Mouse (Mus musculus) induced T-regulatory cell, adult 2 months (primary cell): ENCODE results near the gene Pcnx.

Experiments
- DNase-seq: peaks from one replicate; pipeline ENCODE4 v3.0.0-alpha.2; 2012; ENCODE audit warnings: low read depth

Gene Pcnx

DNA sequence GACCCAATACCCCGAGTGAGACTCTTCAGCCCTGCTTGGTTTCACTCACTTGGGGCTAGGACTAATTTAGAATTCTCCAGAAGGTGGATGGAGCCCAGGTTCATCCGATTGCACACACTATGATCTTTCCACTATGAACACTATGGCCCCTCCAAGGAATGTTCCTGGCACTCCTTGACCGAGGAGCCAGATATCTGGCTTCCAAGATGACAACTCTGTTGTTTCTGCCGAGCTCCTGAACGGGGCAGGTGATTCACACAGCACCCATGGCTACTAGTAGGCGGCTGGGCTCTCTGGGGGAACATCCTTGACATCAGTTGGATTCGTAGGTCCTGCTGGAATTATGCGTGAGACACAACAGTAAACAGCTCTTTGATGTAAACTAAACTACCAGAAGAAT, 4.8 kb upstream of the Pcnx start:
- DNase-seq: no peak

GRCm38 (mm10) chr12:81856696-81857095, 3.1 kb upstream of the Pcnx start:
- no peak for DNase-seq

GRCm38 (mm10) chr12:81857251-81857650, 2.6 kb upstream of the Pcnx start:
- no peak for DNase-seq

DNA sequence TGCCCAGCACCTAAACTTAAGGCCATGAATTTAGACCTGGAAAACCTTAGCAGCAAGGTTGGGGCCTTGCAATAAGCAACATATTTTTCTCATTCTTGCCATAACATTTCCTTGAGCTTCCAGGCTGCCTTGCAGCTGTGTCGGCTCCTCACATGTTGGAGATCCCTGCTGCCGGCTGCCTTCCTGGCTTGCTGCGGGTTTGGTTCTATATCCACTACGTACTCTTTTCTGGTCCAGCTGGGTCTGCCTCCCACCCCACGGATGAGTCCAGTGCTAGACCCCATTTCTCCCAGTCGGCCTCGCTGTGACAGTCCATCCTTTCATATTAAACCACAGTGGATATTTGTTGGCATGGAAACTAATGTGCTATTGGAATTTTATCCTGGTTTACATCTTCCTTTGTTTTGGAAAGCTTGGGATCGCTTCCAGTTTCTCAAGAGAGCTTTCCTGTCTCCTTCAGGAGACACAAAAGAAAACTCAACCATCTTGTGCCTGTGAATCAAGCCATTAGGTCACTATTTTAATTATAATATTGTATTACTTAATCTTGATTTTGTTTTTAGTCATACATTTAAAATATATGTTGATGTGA, 1.7 kb upstream of the Pcnx start:
- no peak for DNase-seq

- peak; percentile 82 for DNase-seq
Observed at GRCm38 (mm10) chr12:81860308-81861181, 722 bp downstream of the Pcnx start.

DNA sequence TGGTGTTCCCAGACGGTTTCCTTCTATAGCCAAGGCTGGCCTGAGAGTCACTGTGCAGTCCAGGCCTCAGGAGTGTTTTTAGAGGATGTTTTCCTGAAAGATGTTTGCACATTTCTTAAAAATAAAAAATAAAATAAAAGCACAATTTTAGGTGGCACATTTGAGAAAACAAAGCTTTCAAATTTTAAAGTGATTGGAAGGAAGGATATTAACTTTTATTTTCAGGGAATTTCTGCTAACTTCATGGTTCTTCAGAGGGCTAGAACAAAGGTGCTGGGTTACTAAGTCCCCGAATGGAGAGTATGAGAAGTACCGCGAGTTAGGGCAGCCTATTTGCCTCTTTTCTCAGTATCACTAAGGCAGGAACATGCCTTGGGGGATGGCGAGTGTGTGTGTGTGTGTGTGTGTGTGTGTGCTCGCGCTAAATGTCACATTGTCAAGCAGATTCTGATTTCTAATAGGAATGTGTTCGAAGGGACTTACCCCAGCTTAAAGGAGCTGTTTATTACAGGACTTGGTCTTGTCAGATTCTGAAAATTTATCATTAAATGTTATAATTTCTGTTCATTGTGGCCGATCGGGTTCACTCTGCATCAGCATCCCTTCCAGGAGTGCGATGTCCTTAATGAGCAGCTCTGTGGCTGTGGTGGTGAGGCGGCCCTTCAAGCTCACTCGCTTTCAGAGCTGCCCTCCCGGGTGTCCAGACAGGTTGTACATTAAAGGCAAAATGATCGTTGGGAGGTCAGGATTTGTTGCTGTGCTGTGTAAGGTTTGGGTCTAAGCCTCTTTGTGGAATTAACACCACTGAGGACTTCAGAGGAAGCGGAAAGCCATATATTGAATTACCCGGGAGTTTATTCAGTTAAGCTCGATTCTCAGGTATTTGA, 1.6 kb downstream of the Pcnx start:
- DNase-seq: peak; percentile 42

DNA sequence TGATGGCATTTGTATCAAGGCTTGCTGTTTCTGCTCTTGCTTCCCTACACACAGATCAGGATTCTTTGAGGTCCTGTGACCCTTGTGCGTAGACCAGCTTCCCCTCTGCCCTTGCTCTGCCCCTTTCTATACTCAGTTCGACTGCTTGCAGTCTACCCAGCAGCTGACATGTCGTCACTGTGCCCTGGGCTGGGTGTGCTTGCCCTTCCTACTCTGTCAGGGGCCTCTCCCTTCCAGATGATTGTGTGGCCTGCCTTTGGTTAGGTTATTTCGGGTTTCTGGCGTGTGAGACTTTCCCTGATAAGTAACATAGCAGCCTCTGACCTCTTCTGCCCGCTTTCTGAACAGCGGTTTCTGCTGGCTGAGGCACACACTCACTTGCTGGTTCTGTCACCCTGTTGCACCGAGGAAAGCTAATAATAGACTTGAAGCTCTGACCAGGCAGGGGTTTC, 2.6 kb downstream of the Pcnx start:
- DNase-seq: peak; percentile 19

- DNase-seq: no peak
Observed at GRCm38 (mm10) chr12:81863949-81864348, 4.1 kb downstream of the Pcnx start.

DNA sequence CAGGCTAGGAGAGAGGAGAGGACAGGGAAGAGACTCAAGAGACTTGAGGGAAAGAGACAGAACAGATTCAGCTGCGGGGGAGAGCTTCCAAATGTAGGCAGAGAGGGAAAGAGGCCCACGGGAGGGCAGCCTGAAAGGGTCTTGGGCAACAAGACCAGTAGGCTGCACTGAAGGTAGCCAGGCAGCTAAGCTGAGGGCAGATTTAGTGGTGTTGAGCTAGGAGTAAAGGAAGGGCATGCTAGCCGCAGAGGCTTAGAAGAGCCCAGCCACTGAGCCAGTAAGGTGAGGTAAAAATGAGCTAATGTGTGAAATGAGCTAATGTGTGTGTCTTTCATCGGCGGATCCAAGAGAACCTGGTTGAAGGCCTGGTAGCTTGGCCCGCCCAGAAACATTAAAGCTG, 5.4 kb downstream of the Pcnx start:
- DNase-seq: no peak

DNA sequence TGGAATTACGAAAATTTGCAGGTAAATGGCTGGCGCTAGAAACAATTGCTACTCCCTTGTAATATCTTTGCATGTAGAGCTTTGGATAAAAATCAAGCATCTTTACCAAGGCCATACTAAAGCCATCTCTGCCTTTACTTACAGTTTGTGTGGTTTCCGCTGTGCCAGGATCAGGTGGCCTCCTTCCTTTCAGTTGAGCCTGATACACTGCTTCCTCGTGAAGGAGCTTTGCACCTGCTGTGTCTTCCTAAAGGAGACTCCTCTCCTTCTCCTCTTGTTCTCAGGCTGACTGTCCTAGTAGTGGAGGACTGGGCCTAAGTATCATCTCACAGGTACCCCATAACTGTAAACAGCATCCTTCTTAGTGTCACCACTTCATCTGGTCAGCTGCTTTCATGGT, 7.5 kb downstream of the Pcnx start:
- DNase-seq: no peak

- no peak for DNase-seq
Observed at GRCm38 (mm10) chr12:81869205-81869940, 9.6 kb downstream of the Pcnx start.

DNA sequence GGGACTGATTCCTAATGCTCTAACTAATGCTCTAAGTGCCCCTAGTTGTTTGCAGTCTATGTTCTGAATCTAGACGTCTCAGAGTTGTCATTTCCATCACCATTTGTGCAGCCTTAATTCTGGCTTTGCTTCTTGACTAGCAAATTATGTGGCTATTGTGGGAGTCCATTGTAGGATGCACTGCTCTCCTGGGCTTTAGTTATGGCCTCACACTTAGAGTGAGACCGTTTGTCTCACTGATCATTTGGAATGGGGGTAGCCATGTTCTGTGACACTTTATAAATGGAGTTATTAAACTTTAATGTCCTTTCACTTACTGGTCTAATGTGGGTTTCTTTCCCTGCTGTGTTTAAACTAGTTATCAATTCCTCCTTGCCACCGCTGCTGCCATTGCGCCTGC, 13.5 kb downstream of the Pcnx start:
- DNase-seq: no peak

GRCm38 (mm10) chr12:81880161-81880560, 20.3 kb downstream of the Pcnx start:
- no peak for DNase-seq

DNA sequence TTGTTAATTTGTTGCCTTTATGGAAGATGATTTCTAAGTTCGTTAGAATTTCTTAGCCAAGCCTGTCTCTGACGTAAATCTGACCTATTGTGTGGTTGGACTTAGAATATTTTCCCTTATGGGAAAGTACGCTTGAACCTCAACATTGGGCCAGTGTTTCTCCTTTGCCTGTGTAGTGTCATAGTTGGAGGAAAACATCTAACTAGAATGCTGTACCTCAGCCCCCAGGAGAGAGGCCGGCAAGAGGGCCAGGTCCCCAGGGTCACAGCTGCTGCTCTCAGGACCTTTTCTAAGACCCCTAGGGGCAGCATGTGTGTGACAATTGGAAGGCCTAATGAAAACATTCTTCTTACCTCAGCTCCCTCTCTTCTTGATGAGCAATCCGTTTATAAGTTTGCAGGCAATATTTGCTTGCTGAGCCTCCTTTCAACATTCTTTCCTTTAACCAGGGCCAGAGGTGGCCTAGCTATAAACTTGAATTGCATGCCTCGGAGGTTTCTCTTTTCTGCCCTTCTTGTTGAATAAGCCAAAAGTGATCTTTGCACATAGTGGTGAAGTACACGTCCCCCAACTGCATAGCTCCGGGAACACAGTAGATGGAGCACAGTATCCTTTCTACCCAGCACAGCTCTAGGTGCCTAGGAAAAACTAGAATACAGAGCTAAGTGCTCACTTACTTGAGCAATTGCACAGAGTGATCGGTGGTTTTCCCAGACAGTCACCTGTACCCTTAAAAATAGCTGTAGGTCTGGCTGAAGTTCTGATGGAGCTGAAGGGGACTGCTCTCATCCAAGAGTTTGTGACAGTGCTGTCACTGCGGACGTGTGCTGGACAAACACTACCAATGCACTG, 23.7 kb downstream of the Pcnx start:
- DNase-seq: no peak

DNA sequence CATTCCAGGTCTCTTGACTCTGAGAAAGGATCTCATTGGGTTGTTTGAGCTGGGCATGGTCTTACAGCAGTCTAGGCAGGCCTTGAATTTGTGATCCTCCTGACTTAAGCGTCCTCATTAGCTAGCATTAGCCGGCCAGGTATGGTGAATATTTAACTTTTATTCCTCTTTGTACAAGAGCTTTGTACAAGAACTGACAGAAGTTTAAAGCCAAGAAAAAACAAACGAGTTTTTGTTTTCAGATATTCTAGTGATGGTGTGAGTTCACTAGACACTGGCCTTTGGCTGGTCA, 24.2 kb downstream of the Pcnx start:
- DNase-seq: no peak

DNA sequence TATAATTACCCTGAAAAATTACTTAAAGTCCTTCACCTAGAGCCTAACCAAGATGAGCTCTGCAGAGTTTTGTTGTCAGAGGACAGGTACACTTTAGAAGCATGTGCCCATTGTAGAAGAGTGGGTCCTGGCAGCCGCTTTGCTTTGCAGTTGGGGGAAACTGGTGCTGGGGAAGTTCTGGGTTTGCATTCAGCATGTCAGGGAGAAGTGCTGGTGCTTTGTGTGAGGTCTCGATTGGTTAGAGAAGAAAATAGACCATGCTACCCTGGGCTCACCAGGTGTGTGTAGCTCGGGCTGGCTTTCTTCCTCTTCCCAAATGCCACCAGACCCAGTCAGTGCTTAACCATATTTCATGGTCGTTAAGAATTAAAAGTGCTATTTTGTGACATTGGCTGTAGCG, 25.2 kb downstream of the Pcnx start:
- DNase-seq: no peak

DNA sequence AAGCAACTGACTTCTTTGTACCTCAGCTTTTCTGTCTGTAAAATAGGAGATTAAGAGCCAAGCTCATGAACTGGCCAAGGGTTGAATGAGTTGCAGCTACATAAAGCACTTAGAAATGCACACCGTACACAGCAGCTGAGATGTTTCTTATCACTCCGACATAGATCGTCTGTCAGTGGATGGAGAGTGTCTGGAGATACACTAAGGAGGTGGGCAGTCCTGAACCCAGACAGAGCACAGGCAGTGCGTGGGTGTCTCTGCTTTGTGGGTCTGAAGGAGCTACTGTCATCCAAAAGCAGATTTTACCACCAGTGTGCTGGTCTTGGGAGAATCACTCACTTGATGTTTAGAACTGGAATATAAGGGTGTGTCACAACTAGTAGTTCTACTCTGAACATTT, 26.2 kb downstream of the Pcnx start:
- DNase-seq: no peak

DNA sequence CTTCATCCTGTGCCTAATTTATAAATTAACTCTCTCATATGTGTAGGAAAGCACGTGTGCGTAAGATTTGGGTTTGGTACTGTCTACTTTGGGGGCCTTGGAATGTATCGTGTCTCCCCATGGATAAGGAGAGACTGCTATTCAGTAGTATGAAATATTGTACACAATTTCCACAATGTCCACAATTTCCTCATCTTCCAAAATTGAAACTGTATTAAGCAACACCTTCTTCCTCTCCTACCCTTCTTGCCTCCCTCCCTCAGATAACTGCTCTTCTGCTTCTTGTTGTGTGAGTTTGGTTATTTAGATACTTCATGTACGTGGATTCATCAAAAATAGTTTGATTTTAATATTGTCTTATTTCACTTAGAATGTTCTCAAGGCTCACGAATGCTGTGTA, 29.1 kb downstream of the Pcnx start:
- no peak for DNase-seq

DNA sequence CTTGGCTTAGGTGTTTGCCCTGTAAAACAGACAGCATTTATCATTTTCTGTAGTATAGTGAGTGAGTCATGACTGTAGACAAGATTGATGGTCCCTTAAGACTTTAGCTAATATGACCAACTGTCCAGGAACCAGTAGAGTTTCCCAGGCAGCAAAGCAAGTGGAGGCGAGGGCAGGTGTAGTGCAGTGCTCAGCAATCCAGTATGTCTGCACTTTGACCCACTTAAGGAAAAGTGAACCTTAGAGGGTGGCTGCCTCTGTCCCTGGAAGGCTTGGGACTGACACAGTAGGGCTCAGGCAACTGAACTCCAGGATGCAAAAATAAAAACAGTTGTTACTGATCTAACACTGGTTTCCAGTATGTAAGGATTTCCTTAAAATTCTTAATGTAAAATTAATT, 32.1 kb downstream of the Pcnx start:
- DNase-seq: no peak

DNA sequence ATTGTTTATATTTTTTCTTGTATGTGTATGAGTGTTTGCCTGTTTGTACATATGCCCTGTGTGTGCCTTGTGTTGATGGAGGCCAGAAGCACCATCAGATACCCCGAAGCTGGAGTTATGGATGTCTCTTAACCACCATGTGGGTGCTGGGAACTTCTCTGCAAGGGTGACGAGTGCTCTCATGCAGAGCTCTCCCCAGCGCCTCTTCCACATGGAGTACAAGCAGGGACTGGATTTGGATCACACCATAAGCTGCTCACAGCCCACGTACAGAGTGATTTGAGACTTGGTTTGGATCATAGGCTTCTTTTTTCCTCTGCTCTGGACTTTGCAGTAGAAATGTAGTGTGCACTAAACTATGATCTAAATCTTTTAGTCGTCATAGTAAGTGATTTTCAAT, 34.5 kb downstream of the Pcnx start:
- no peak for DNase-seq

- DNase-seq: no peak
Observed at GRCm38 (mm10) chr12:81895986-81896385, 36.2 kb downstream of the Pcnx start.
